15 mouse cellular contexts compared by ENCODE assay signal in the genomic region with DNA sequence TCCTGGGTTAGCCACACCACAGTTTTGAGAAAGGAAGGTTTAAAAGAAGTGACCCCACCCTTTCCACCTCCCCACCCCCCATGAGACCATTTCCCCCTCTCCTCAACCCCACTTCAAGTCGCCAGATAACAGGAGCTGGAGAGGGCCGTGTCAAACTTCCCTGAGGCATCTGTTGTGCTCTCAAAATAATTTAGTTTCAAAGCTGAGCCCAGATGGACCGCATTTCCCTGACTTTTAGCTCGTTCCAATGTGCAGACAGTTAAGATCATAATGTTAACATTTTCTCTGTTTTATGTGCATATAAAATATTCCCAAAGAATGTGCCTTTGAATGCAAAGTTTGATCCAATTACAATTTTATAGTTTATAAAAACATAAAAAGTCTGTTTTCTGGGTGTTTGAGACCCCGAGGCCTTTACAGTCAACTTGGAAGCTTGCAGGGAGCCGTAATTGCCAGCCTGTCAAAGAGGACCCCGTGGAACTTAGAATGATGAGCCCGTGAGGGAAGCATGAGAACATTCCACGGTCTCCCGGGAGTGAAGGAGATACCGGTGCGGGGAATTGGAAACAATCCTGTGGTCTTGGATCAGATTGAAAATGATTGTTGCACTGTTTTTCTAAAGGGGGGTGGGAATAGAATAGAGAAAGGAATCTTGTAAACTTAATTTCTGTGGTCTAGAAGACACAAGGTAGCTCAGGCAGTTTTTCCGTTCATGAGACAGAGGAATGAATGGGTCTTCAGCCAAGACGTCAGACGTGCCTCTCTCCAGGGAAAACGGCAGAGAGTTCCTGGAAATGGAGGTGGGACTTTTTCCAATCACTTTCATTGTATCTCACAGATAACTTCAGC.
DNase-seq lines count a peak whose midpoint lies in the region; ATAC-seq and TF ChIP-seq lines count a peak whose summit lies in the region.
"Had no signal": no experiment of that assay in that cellular context is flagged by ENCODE, and none has a peak within 500 bp of the region (broad histone marks: within the 10 kb centered on the region; RNA-seq: fewer than 3 reads in every experiment).

No protein-coding gene starts in this region.

- 50% methylated on average over 16 of the region's 16 CpGs for WGBS in heart, embryonic 15.5 days
- 22% methylated on average over 16 of the region's 16 CpGs for whole genome bisulfite sequencing in embryonic facial prominence, embryonic 15.5 days
- whole genome bisulfite sequencing in stomach, embryonic 14.5 days = 34% methylated on average over 16 of the region's 16 CpGs

- peak overlapping the region; percentile 31; the same call in 1 of the 2 replicates for H3K27ac ChIP-seq in heart, embryonic 15.5 days
- peak overlapping the region; percentile 60 for H3K27ac ChIP-seq in layer of hippocampus, adult 2 months
- H3K27ac ChIP-seq in embryonic facial prominence, embryonic 15.5 days (replicated peaks) = peak overlapping the region; percentile 71
- H3K27ac ChIP-seq in stomach, embryonic 14.5 days (ENCODE audit: low read length) = peak overlapping the region; percentile 41; the same call in 1 of the 2 replicates
- H3K27ac ChIP-seq: forebrain, embryonic 10.5 days; hindbrain, postnatal 0 days had no signal

- 0 out of 2 replicates have a peak, but pooled peaks cover 4% of the 10 kb centered on the region for H3K4me1 ChIP-seq in heart, embryonic 15.5 days (replicated peaks)
- peaks cover 11% of the 10 kb centered on the region for H3K4me1 ChIP-seq in embryonic facial prominence, embryonic 15.5 days
- H3K4me1 ChIP-seq in stomach, embryonic 14.5 days (ENCODE audit: control insufficient read depth, insufficient read depth, low read length) = peaks cover 4% of the 10 kb centered on the region; the same call in 1 of the 2 replicates

- intact Hi-C loops in heart, postnatal 36 days (cut with DNase I) = no loop called here

- no peak overlapping the region for H3K4me3 ChIP-seq in heart, embryonic 15.5 days
- no peak overlapping the region for H3K4me3 ChIP-seq in layer of hippocampus, adult 2 months
- no peak overlapping the region for H3K4me3 ChIP-seq in embryonic facial prominence, embryonic 15.5 days (replicated peaks)
- no peak overlapping the region for H3K4me3 ChIP-seq in stomach, embryonic 14.5 days (ENCODE audit: low read depth, low read length)
- H3K4me3 ChIP-seq: forebrain, embryonic 10.5 days had no signal

- H3K9me3 ChIP-seq in heart, embryonic 15.5 days (replicated peaks) = no peaks in the 10 kb centered on the region
- H3K9me3 ChIP-seq in embryonic facial prominence, embryonic 15.5 days (replicated peaks) = no peaks in the 10 kb centered on the region
- H3K9me3 ChIP-seq in stomach, embryonic 14.5 days (ENCODE audit: control insufficient read depth, low read depth, low read length) = peaks cover 4% of the 10 kb centered on the region; the same call in 1 of the 2 replicates

- no peaks in the 10 kb centered on the region for H3K36me3 ChIP-seq in heart, embryonic 15.5 days
- H3K36me3 ChIP-seq in embryonic facial prominence, embryonic 15.5 days = no peaks in the 10 kb centered on the region
- no peaks in the 10 kb centered on the region for H3K36me3 ChIP-seq in stomach, embryonic 14.5 days (ENCODE audit: control insufficient read depth, insufficient read depth, low read length)
- H3K36me3 ChIP-seq: forebrain, embryonic 10.5 days had no signal

- no peak overlapping the region for H3K4me2 ChIP-seq in heart, embryonic 15.5 days
- no peak overlapping the region; the same call in 1 of the 2 replicates for H3K4me2 ChIP-seq in embryonic facial prominence, embryonic 15.5 days (replicated peaks)
- H3K4me2 ChIP-seq in stomach, embryonic 14.5 days (replicated peaks; ENCODE audit: low read depth, low read length) = no peak overlapping the region
- H3K4me2 ChIP-seq: midbrain, embryonic 11.5 days had no signal

- no peak for DNase-seq in heart, postnatal 36 days
- DNase-seq in layer of hippocampus, adult 2 months (ENCODE audit: low spot score in 2 of 2) = peak; percentile 17 to 34
- no peak for DNase-seq in layer of hippocampus, postnatal 25 days (ENCODE audit: extremely low spot score in 1 of 2, low spot score in 1 of 2)
- no peak for DNase-seq in urinary bladder, postnatal 14 days (ENCODE audit: low spot score)
- DNase-seq in spleen, postnatal 10 days (ENCODE audit: low spot score in 2 of 2) = no peak
- DNase-seq: cerebellum, adult 9-10 months; liver; thymus, postnatal 14 days had no signal

- H3K9ac ChIP-seq in heart, embryonic 15.5 days = no peak overlapping the region
- H3K9ac ChIP-seq in embryonic facial prominence, embryonic 15.5 days = no peak overlapping the region
- no peak overlapping the region for H3K9ac ChIP-seq in stomach, embryonic 14.5 days (replicated peaks; ENCODE audit: low read depth, low read length)

- no peaks in the 10 kb centered on the region for H3K27me3 ChIP-seq in heart, embryonic 15.5 days
- no peaks in the 10 kb centered on the region for H3K27me3 ChIP-seq in embryonic facial prominence, embryonic 15.5 days
- H3K27me3 ChIP-seq in stomach, embryonic 14.5 days (ENCODE audit: control insufficient read depth, insufficient read depth, low read length) = no peaks in the 10 kb centered on the region
- H3K27me3 ChIP-seq: Patski had no signal

- TF ChIP-seq CTCF in layer of hippocampus, adult 2 months (conservative IDR thresholded peaks at IDR 0.05) = no peak

- no peak for ATAC-seq in heart, embryonic 15.5 days (replicated peaks; ENCODE audit: insufficient number of reproducible peaks, insufficient read depth, low FRiP score, low read depth)
- ATAC-seq in embryonic facial prominence, embryonic 15.5 days (ENCODE audit: insufficient number of reproducible peaks, low FRiP score, low TSS enrichment, low read depth) = peak; percentile 57; the same call in 1 of the 2 replicates
- no peak for ATAC-seq in stomach, embryonic 14.5 days (ENCODE audit: insufficient number of reproducible peaks, insufficient read depth, low FRiP score, low read depth)
- ATAC-seq: hindbrain, postnatal 0 days; Patski had no signal

Comparison
In these comparisons a context has a peak if more than half of its experiments do, and no peak if none do; other contexts are left out.
1. DNase-seq: peak in layer of hippocampus, adult 2 months (2 of 2); none in heart, postnatal 36 days (0 of 2), layer of hippocampus, postnatal 25 days (0 of 2), urinary bladder, postnatal 14 days (single experiment) and spleen, postnatal 10 days (0 of 2).
2. Peak in every context shown above with its lines, with median percentiles within 50 percentile points of each other: H3K27ac ChIP-seq.